Mouse (Mus musculus): ENCODE measurements around the gene Rps13. TPM values are rescaled to one million over a fixed set of nuclear protein-coding genes. Genes with fewer than 3 reads are reported as not detected.

The Rps13 gene
- polyA plus RNA-seq, 1 experiment, result 285 TPM

DNA sequence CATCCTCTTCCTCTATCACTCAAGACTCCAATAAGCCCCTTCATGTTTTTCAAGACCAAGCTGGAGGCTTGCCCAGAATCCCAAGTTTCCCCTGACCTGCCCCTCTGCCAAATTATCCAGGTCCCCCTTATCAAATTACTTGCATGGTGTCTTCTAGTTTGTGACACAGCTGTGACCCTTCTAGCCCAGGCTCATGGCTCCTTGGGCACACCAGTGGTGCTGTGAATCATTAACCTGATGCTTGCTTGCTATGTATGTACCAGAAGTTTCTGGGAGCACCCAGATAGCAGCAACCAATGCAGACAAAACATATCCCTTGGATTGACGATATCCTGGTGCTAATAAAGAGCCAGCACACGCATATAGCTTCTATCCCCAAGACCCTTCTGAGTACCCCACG is 45.0 kb downstream of the Rps13 start:
- TF ChIP-seq EP300 (IDR thresholded peaks at IDR 0.05; ENCODE audit: insufficient read depth, low read depth, low read length), result no peak
- no peak for TF ChIP-seq CTCF (IDR thresholded peaks at IDR 0.05; ENCODE audit: low read depth, low read length)
- no peak for TF ChIP-seq POLR2A (IDR thresholded peaks at IDR 0.05; ENCODE audit: insufficient read depth, low read length)
- H3K4me3 ChIP-seq (ENCODE audit: low read depth, low read length), result no peak overlapping the region
- no peaks in the 10 kb centered on the region for H3K36me3 ChIP-seq (ENCODE audit: control insufficient read depth, insufficient read depth, low read length, poor library complexity, severe bottlenecking)
- H3K27ac ChIP-seq (ENCODE audit: insufficient read depth, low read length), result 0 out of 2 replicates have a peak overlapping the region, but pooled peaks have one; percentile 12
- H3K9me3 ChIP-seq (replicated peaks; ENCODE audit: control insufficient read depth, insufficient read depth, low read length, poor library complexity, severe bottlenecking), result no peaks in the 10 kb centered on the region
- no peaks in the 10 kb centered on the region for H3K27me3 ChIP-seq (ENCODE audit: control insufficient read depth, insufficient read depth, low read length, poor library complexity, severe bottlenecking)
- H3K4me1 ChIP-seq (ENCODE audit: control insufficient read depth, insufficient read depth, low read length), result peaks cover 13% of the 10 kb centered on the region
- no peak overlapping the region for H3K9ac ChIP-seq (ENCODE audit: low read depth, poor library complexity, severe bottlenecking)

GRCm38 (mm10) chr7:116287959-116288358 is 46.0 kb downstream of the Rps13 start:
- TF ChIP-seq EP300 (IDR thresholded peaks at IDR 0.05; ENCODE audit: insufficient read depth, low read depth, low read length), result no peak
- no peak for TF ChIP-seq CTCF (IDR thresholded peaks at IDR 0.05; ENCODE audit: low read depth, low read length)
- no peak for TF ChIP-seq POLR2A (IDR thresholded peaks at IDR 0.05; ENCODE audit: insufficient read depth, low read length)
- Histone ChIP-seq H3K4me3 (ENCODE audit: low read depth, low read length) (no peak overlapping the region), H3K27ac (ENCODE audit: insufficient read depth, low read length) (peak overlapping the region; percentile 73), H3K9ac (ENCODE audit: low read depth, poor library complexity, severe bottlenecking) (no peak overlapping the region), H3K9me3 (replicated peaks; ENCODE audit: control insufficient read depth, insufficient read depth, low read length, poor library complexity, severe bottlenecking) (no peaks in the 10 kb centered on the region), H3K36me3 (ENCODE audit: control insufficient read depth, insufficient read depth, low read length, poor library complexity, severe bottlenecking) (no peaks in the 10 kb centered on the region), H3K27me3 (ENCODE audit: control insufficient read depth, insufficient read depth, low read length, poor library complexity, severe bottlenecking) (no peaks in the 10 kb centered on the region), H3K4me1 (ENCODE audit: control insufficient read depth, insufficient read depth, low read length) (peaks cover 18% of the 10 kb centered on the region)

- Histone ChIP-seq H3K27ac (ENCODE audit: insufficient read depth, low read length) (peak overlapping the region; percentile 73), H3K4me3 (ENCODE audit: low read depth, low read length) (no peak overlapping the region), H3K36me3 (ENCODE audit: control insufficient read depth, insufficient read depth, low read length, poor library complexity, severe bottlenecking) (no peaks in the 10 kb centered on the region), H3K27me3 (ENCODE audit: control insufficient read depth, insufficient read depth, low read length, poor library complexity, severe bottlenecking) (no peaks in the 10 kb centered on the region), H3K4me1 (ENCODE audit: control insufficient read depth, insufficient read depth, low read length) (peaks cover 13% of the 10 kb centered on the region), H3K9me3 (replicated peaks; ENCODE audit: control insufficient read depth, insufficient read depth, low read length, poor library complexity, severe bottlenecking) (no peaks in the 10 kb centered on the region), H3K9ac (ENCODE audit: low read depth, poor library complexity, severe bottlenecking) (no peak overlapping the region)
- no peak for TF ChIP-seq POLR2A (IDR thresholded peaks at IDR 0.05; ENCODE audit: insufficient read depth, low read length)
- TF ChIP-seq EP300 (IDR thresholded peaks at IDR 0.05; ENCODE audit: insufficient read depth, low read depth, low read length), result no peak
- TF ChIP-seq CTCF (IDR thresholded peaks at IDR 0.05; ENCODE audit: low read depth, low read length), result no peak
Measured at GRCm38 (mm10) chr7:116286611-116287355, 47.2 kb downstream of the Rps13 start.

DNA sequence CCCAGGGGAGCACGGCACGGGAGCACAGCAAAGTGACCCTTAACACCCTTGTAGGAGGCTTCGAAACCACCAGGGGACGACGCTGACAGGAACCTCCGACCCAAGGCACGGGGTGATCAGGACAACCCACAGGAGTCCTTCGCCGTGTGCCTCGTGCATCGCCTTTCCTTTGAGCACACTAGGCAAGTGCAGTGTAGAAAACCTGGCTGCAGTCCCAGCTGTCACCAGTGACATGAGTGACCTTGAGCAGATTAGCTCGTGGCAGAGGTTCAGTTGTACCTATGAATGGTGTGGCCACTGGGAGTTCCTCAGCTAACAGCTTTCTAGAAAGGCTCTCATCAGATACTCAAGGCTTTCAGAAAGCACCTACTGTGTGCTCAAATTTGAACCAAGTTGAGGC is 47.8 kb downstream of the Rps13 start:
- Histone ChIP-seq H3K9me3 (replicated peaks; ENCODE audit: control insufficient read depth, insufficient read depth, low read length, poor library complexity, severe bottlenecking) (no peaks in the 10 kb centered on the region), H3K36me3 (ENCODE audit: control insufficient read depth, insufficient read depth, low read length, poor library complexity, severe bottlenecking) (no peaks in the 10 kb centered on the region), H3K27ac (ENCODE audit: insufficient read depth, low read length) (peak overlapping the region; percentile 31), H3K9ac (ENCODE audit: low read depth, poor library complexity, severe bottlenecking) (no peak overlapping the region), H3K4me1 (ENCODE audit: control insufficient read depth, insufficient read depth, low read length) (peaks cover 13% of the 10 kb centered on the region), H3K4me3 (ENCODE audit: low read depth, low read length) (no peak overlapping the region), H3K27me3 (ENCODE audit: control insufficient read depth, insufficient read depth, low read length, poor library complexity, severe bottlenecking) (no peaks in the 10 kb centered on the region)
- TF ChIP-seq CTCF (IDR thresholded peaks at IDR 0.05; ENCODE audit: low read depth, low read length), result no peak
- no peak for TF ChIP-seq POLR2A (IDR thresholded peaks at IDR 0.05; ENCODE audit: insufficient read depth, low read length)
- no peak for TF ChIP-seq EP300 (IDR thresholded peaks at IDR 0.05; ENCODE audit: insufficient read depth, low read depth, low read length)

DNA sequence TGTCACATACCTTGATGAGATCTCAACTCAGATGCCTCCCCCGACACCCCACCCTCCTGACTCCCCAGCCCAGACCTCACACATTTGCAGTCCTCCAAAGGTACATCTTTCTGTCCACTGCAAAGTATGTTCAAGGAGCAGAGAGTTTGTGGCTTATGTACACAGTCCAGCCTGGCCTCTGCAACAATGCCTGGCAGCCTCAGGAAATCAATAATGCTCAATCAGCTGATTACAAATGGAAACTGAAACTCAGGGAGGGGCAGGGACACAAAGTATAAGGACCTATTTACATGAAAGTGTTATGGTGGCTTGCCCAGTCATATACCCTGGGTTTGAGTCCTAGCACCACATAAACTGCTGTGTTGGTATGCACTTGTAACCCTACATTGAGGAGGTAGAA is 48.8 kb downstream of the Rps13 start:
- TF ChIP-seq CTCF (IDR thresholded peaks at IDR 0.05; ENCODE audit: low read depth, low read length), result no peak
- no peak for TF ChIP-seq POLR2A (IDR thresholded peaks at IDR 0.05; ENCODE audit: insufficient read depth, low read length)
- TF ChIP-seq EP300 (IDR thresholded peaks at IDR 0.05; ENCODE audit: insufficient read depth, low read depth, low read length), result no peak
- Histone ChIP-seq H3K9ac (ENCODE audit: low read depth, poor library complexity, severe bottlenecking) (no peak overlapping the region), H3K9me3 (replicated peaks; ENCODE audit: control insufficient read depth, insufficient read depth, low read length, poor library complexity, severe bottlenecking) (no peaks in the 10 kb centered on the region), H3K27ac (ENCODE audit: insufficient read depth, low read length) (no peak overlapping the region), H3K4me1 (ENCODE audit: control insufficient read depth, insufficient read depth, low read length) (peaks cover 16% of the 10 kb centered on the region), H3K4me3 (ENCODE audit: low read depth, low read length) (no peak overlapping the region), H3K27me3 (ENCODE audit: control insufficient read depth, insufficient read depth, low read length, poor library complexity, severe bottlenecking) (no peaks in the 10 kb centered on the region), H3K36me3 (ENCODE audit: control insufficient read depth, insufficient read depth, low read length, poor library complexity, severe bottlenecking) (no peaks in the 10 kb centered on the region)

- Histone ChIP-seq H3K9ac (ENCODE audit: low read depth, poor library complexity, severe bottlenecking) (no peak overlapping the region), H3K9me3 (replicated peaks; ENCODE audit: control insufficient read depth, insufficient read depth, low read length, poor library complexity, severe bottlenecking) (no peaks in the 10 kb centered on the region), H3K4me1 (ENCODE audit: control insufficient read depth, insufficient read depth, low read length) (peaks cover 16% of the 10 kb centered on the region), H3K36me3 (ENCODE audit: control insufficient read depth, insufficient read depth, low read length, poor library complexity, severe bottlenecking) (no peaks in the 10 kb centered on the region), H3K4me3 (ENCODE audit: low read depth, low read length) (no peak overlapping the region), H3K27me3 (ENCODE audit: control insufficient read depth, insufficient read depth, low read length, poor library complexity, severe bottlenecking) (no peaks in the 10 kb centered on the region), H3K27ac (ENCODE audit: insufficient read depth, low read length) (no peak overlapping the region)
- TF ChIP-seq CTCF (IDR thresholded peaks at IDR 0.05; ENCODE audit: low read depth, low read length) (no peak), POLR2A (IDR thresholded peaks at IDR 0.05; ENCODE audit: insufficient read depth, low read length) (no peak), EP300 (IDR thresholded peaks at IDR 0.05; ENCODE audit: insufficient read depth, low read depth, low read length) (no peak)
Measured at GRCm38 (mm10) chr7:116282755-116283154, 51.2 kb downstream of the Rps13 start.

Other genes with a start within 250 kb of the Rps13 start
- 2.1 TPM in 1 of 2 replicates, not detected in the other for gene Gm4353, start 249.6 kb downstream of the Rps13 start, polyA plus RNA-seq (2011; ENCODE audit: insufficient read depth, insufficient read length, low read depth, missing spikeins)
- gene Plekha7, start 25.8 kb downstream of the Rps13 start, polyA plus RNA-seq (2011; ENCODE audit: insufficient read depth, insufficient read length, low read depth, missing spikeins), result 80.0 and 80.5 TPM in 2 replicates
- gene Pik3c2a, start 109.3 kb upstream of the Rps13 start, polyA plus RNA-seq (2011; ENCODE audit: insufficient read depth, insufficient read length, low read depth, missing spikeins), result 52.9 and 67.7 TPM in 2 replicates
- 8.2 and 12.7 TPM in 2 replicates for gene Nucb2, start 170.2 kb upstream of the Rps13 start, polyA plus RNA-seq (2011; ENCODE audit: insufficient read depth, insufficient read length, low read depth, missing spikeins)